19 mouse cellular contexts compared by ENCODE assay signal in genomic region chr10:8880950-8881675, GRCm38 (mm10). TPM values are rescaled to one million over a fixed set of nuclear protein-coding genes. Genes with fewer than 3 reads are reported as not detected.
DNase-seq lines count a peak whose midpoint lies in the region; ATAC-seq and TF ChIP-seq lines count a peak whose summit lies in the region.
"Had no signal": no experiment of that assay in that cellular context is flagged by ENCODE, and none has a peak within 500 bp of the region (broad histone marks: within the 10 kb centered on the region; RNA-seq: fewer than 3 reads in every experiment).

No protein-coding gene starts in this region.

- ATAC-seq in liver, postnatal 0 days = no peak
- ATAC-seq in liver, embryonic 12.5 days = no peak
- no peak for ATAC-seq in limb, embryonic 11.5 days (ENCODE audit: insufficient number of reproducible peaks, low FRiP score, low TSS enrichment, low read depth)
- ATAC-seq in kidney, embryonic 14.5 days (ENCODE audit: low FRiP score, low TSS enrichment) = no peak
- ATAC-seq: forebrain, embryonic 15.5 days had no signal

- H3K27me3 ChIP-seq in liver, postnatal 0 days (ENCODE audit: insufficient read depth, low read length) = no peaks in the 10 kb centered on the region
- peaks cover 19% of the 10 kb centered on the region for H3K27me3 ChIP-seq in liver, embryonic 12.5 days (replicated peaks)
- no peaks in the 10 kb centered on the region for H3K27me3 ChIP-seq in limb, embryonic 11.5 days (ENCODE audit: control insufficient read depth, insufficient read depth, low read length)
- H3K27me3 ChIP-seq in kidney, embryonic 14.5 days (ENCODE audit: control insufficient read depth, insufficient read depth, low read length) = no peaks in the 10 kb centered on the region
- H3K27me3 ChIP-seq: CH12.LX; heart, embryonic 15.5 days; limb, embryonic 12.5 days had no signal

- 77% methylated on average over 15 of the region's 15 CpGs for WGBS in liver, postnatal 0 days (ENCODE audit: insufficient replicate concordance)
- WGBS in liver, embryonic 12.5 days (ENCODE audit: insufficient replicate concordance) = 63% methylated on average over 15 of the region's 15 CpGs
- 47% methylated on average over 15 of the region's 15 CpGs for WGBS in limb, embryonic 11.5 days
- WGBS in kidney, embryonic 14.5 days = 75% methylated on average over 15 of the region's 15 CpGs

- no peak overlapping the region for H3K4me3 ChIP-seq in liver, postnatal 0 days (ENCODE audit: low read depth, low read length)
- no peak overlapping the region for H3K4me3 ChIP-seq in liver, embryonic 12.5 days
- no peak overlapping the region for H3K4me3 ChIP-seq in limb, embryonic 11.5 days (ENCODE audit: low read depth, low read length)
- H3K4me3 ChIP-seq in kidney, embryonic 14.5 days (ENCODE audit: low read length) = no peak overlapping the region
- H3K4me3 ChIP-seq: erythroblast, embryonic 14.5 days; forebrain, embryonic 15.5 days; gastrocnemius, adult 2 months; heart, embryonic 15.5 days; hindbrain, embryonic 15.5 days; limb, embryonic 12.5 days had no signal

- 0 out of 2 replicates have a peak, but pooled peaks cover 15% of the 10 kb centered on the region for H3K4me1 ChIP-seq in liver, postnatal 0 days (ENCODE audit: insufficient read depth)
- H3K4me1 ChIP-seq in liver, embryonic 12.5 days = peaks cover 38% of the 10 kb centered on the region
- peaks cover 17% of the 10 kb centered on the region for H3K4me1 ChIP-seq in limb, embryonic 11.5 days (ENCODE audit: control insufficient read depth, insufficient read depth, low read length)
- H3K4me1 ChIP-seq in kidney, embryonic 14.5 days (ENCODE audit: control insufficient read depth, insufficient read depth, low read length) = peaks cover 17% of the 10 kb centered on the region

- H3K9me3 ChIP-seq in liver, postnatal 0 days (ENCODE audit: low read length) = no peaks in the 10 kb centered on the region
- H3K9me3 ChIP-seq in liver, embryonic 12.5 days (replicated peaks) = no peaks in the 10 kb centered on the region
- H3K9me3 ChIP-seq in limb, embryonic 11.5 days (ENCODE audit: control insufficient read depth, low read length) = no peaks in the 10 kb centered on the region
- H3K9me3 ChIP-seq in kidney, embryonic 14.5 days (ENCODE audit: control insufficient read depth, low read length) = no peaks in the 10 kb centered on the region
- H3K9me3 ChIP-seq: forebrain, embryonic 15.5 days; heart, embryonic 15.5 days; hindbrain, embryonic 15.5 days; limb, embryonic 12.5 days had no signal

- TF ChIP-seq CTCF in liver, postnatal 0 days (IDR thresholded peaks at IDR 0.05; ENCODE audit: low read depth) = 0 out of 2 replicates have a peak, but pooled peaks have one; percentile 6

- H3K27ac ChIP-seq in liver, postnatal 0 days (ENCODE audit: low read depth) = no peak overlapping the region
- H3K27ac ChIP-seq in liver, embryonic 12.5 days = no peak overlapping the region
- H3K27ac ChIP-seq in limb, embryonic 11.5 days (replicated peaks; ENCODE audit: low read depth, low read length) = no peak overlapping the region
- H3K27ac ChIP-seq in kidney, embryonic 14.5 days (ENCODE audit: low read depth, low read length) = no peak overlapping the region
- H3K27ac ChIP-seq: forebrain, embryonic 15.5 days; gastrocnemius, adult 2 months; heart, embryonic 15.5 days; hindbrain, embryonic 15.5 days; limb, embryonic 12.5 days had no signal

- H3K9ac ChIP-seq in liver, postnatal 0 days (replicated peaks) = no peak overlapping the region
- no peak overlapping the region for H3K9ac ChIP-seq in liver, embryonic 12.5 days
- H3K9ac ChIP-seq in limb, embryonic 11.5 days (ENCODE audit: low read length) = no peak overlapping the region
- no peak overlapping the region for H3K9ac ChIP-seq in kidney, embryonic 14.5 days (ENCODE audit: low read depth, low read length)
- H3K9ac ChIP-seq: forebrain, embryonic 15.5 days; heart, embryonic 15.5 days; hindbrain, embryonic 15.5 days; limb, embryonic 12.5 days had no signal

- TF ChIP-seq EP300 in liver, postnatal 0 days (IDR thresholded peaks at IDR 0.05; ENCODE audit: low read depth) = no peak

- DNase-seq in heart, adult 11 months = peak; percentile 93
- DNase-seq in heart, postnatal 14 days = no peak
- DNase-seq in liver, postnatal 0 days = no peak
- DNase-seq in MN1 (ENCODE audit: low spot score) = peak; percentile 26
- DNase-seq in limb, embryonic 11.5 days (ENCODE audit: low spot score) = peak; percentile 35
- DNase-seq in urinary bladder, postnatal 14 days (ENCODE audit: low spot score) = no peak
- DNase-seq: cerebellum, adult 11 months; gastrocnemius, adult 2 months; lung, postnatal 36 days; midbrain, embryonic 14.5 days; thymus, postnatal 4 days had no signal

- H3K36me3 ChIP-seq in liver, postnatal 0 days (replicated peaks; ENCODE audit: insufficient read depth, low read length) = no peaks in the 10 kb centered on the region
- H3K36me3 ChIP-seq in liver, embryonic 12.5 days = no peaks in the 10 kb centered on the region
- no peaks in the 10 kb centered on the region for H3K36me3 ChIP-seq in limb, embryonic 11.5 days (ENCODE audit: control insufficient read depth, insufficient read depth, low read length)
- no peaks in the 10 kb centered on the region for H3K36me3 ChIP-seq in kidney, embryonic 14.5 days (ENCODE audit: control insufficient read depth, insufficient read depth, low read length)
- H3K36me3 ChIP-seq: forebrain, embryonic 15.5 days; heart, embryonic 15.5 days; hindbrain, embryonic 15.5 days; limb, embryonic 12.5 days had no signal

- no peak overlapping the region for H3K4me2 ChIP-seq in liver, postnatal 0 days (ENCODE audit: low read depth, low read length)
- H3K4me2 ChIP-seq in liver, embryonic 12.5 days = no peak overlapping the region
- no peak overlapping the region for H3K4me2 ChIP-seq in limb, embryonic 11.5 days (ENCODE audit: low read depth, severe bottlenecking)
- no peak overlapping the region for H3K4me2 ChIP-seq in kidney, embryonic 14.5 days (replicated peaks; ENCODE audit: low read depth, low read length)
- H3K4me2 ChIP-seq: forebrain, embryonic 15.5 days; heart, embryonic 15.5 days; hindbrain, embryonic 15.5 days; limb, embryonic 12.5 days had no signal

- intact Hi-C loops in heart, postnatal 14 days (cut with DNase I) = loop anchor here (5.0 kb wide), 1 partner anchor 139 kb away; no protein-coding TSS in a partner anchor

RNA-seq across cellular contexts. Expression of gene Sash1, which starts 4.8 kb away (rescaled TPM):
- 10 to 100 TPM; 38.4 to 39.8 TPM for total RNA-seq in heart, postnatal 14 days (2021)
- 1.9 and 2.2 TPM in 2 replicates for polyA plus RNA-seq in liver, postnatal 0 days (2015; fragmentation: Nextera tagmentation; extraction: Ambion mirVana)
- 1.1 and 1.2 TPM in 2 replicates for polyA plus RNA-seq in liver, embryonic 12.5 days (2016; fragmentation: Nextera tagmentation; extraction: Ambion mirVana)
- 5.2 and 5.8 TPM in 2 replicates for polyA plus RNA-seq in limb, embryonic 11.5 days (2014; fragmentation: Nextera tagmentation; extraction: Ambion mirVana)
- polyA plus RNA-seq in kidney, embryonic 14.5 days (2014; fragmentation: Nextera tagmentation; extraction: Ambion mirVana) = 5.5 and 6.5 TPM in 2 replicates

Comparison
In these comparisons a context has a peak if more than half of its experiments do, and no peak if none do; other contexts are left out.
1. DNase-seq: peak in heart, adult 11 months (single experiment), MN1 (single experiment) and limb, embryonic 11.5 days (single experiment); none in heart, postnatal 14 days (0 of 2), liver, postnatal 0 days (single experiment) and urinary bladder, postnatal 14 days (single experiment).